Mouse (Mus musculus): ENCODE measurements at regions not wholly inside any gene's neighbourhood (a gene's known extent, or its start where the extent isn't known, plus 50 kb on each side); places are given as distances from the start of the nearest gene placed in this dataset.

- H3K27me3 ChIP-seq (replicated peaks; ENCODE audit: control insufficient read depth, insufficient read depth, low read length), result no peaks in the 10 kb centered on the region
- H3K4me1 ChIP-seq (ENCODE audit: control insufficient read depth, insufficient read depth, low read depth, low read length), result no peaks in the 10 kb centered on the region
- no peak overlapping the region for H3K4me3 ChIP-seq (ENCODE audit: low read length)
- no peak for ATAC-seq
- H3K27ac ChIP-seq (ENCODE audit: low read depth, low read length), result no peak overlapping the region
- H3K9ac ChIP-seq (ENCODE audit: low read depth, low read length), result no peak overlapping the region
- WGBS, result 72% methylated on average over 1 of the region's 1 CpGs
- no peaks in the 10 kb centered on the region for H3K36me3 ChIP-seq (ENCODE audit: control insufficient read depth, insufficient read depth, low read length)
- no peak overlapping the region for H3K4me2 ChIP-seq (ENCODE audit: low read length)
- no peaks in the 10 kb centered on the region for H3K9me3 ChIP-seq (ENCODE audit: control insufficient read depth, low read length)
Measured at GRCm38 (mm10) chr9:76734387-76734786, 167.5 kb upstream of the Fam83b start.

- no peak for ATAC-seq
- Histone ChIP-seq H3K9ac (ENCODE audit: low read depth, low read length) (no peak overlapping the region), H3K4me1 (ENCODE audit: control insufficient read depth, insufficient read depth, low read depth, low read length) (no peaks in the 10 kb centered on the region), H3K27ac (ENCODE audit: low read depth, low read length) (no peak overlapping the region), H3K36me3 (ENCODE audit: control insufficient read depth, insufficient read depth, low read length) (no peaks in the 10 kb centered on the region), H3K4me2 (ENCODE audit: low read length) (no peak overlapping the region), H3K9me3 (ENCODE audit: control insufficient read depth, low read length) (no peaks in the 10 kb centered on the region), H3K4me3 (ENCODE audit: low read length) (no peak overlapping the region), H3K27me3 (replicated peaks; ENCODE audit: control insufficient read depth, insufficient read depth, low read length) (no peaks in the 10 kb centered on the region)
Measured at GRCm38 (mm10) chr9:76733812-76734211, 166.9 kb upstream of the Fam83b start.

GRCm38 (mm10) chr9:76722881-76723280, 156.0 kb upstream of the Fam83b start:
- H3K36me3 ChIP-seq (ENCODE audit: control insufficient read depth, insufficient read depth, low read length), result no peaks in the 10 kb centered on the region
- H3K4me3 ChIP-seq (ENCODE audit: low read length), result no peak overlapping the region
- WGBS, result 77% methylated on average over 3 of the region's 3 CpGs
- no peaks in the 10 kb centered on the region for H3K4me1 ChIP-seq (ENCODE audit: control insufficient read depth, insufficient read depth, low read depth, low read length)
- H3K27me3 ChIP-seq (replicated peaks; ENCODE audit: control insufficient read depth, insufficient read depth, low read length), result no peaks in the 10 kb centered on the region
- H3K9ac ChIP-seq (ENCODE audit: low read depth, low read length), result no peak overlapping the region
- H3K27ac ChIP-seq (ENCODE audit: low read depth, low read length), result no peak overlapping the region
- no peak for ATAC-seq
- no peaks in the 10 kb centered on the region for H3K9me3 ChIP-seq (ENCODE audit: control insufficient read depth, low read length)
- H3K4me2 ChIP-seq (ENCODE audit: low read length), result no peak overlapping the region

GRCm38 (mm10) chr9:76715852-76716251, 148.9 kb upstream of the Fam83b start:
- Histone ChIP-seq H3K36me3 (ENCODE audit: control insufficient read depth, insufficient read depth, low read length) (no peaks in the 10 kb centered on the region), H3K4me3 (ENCODE audit: low read length) (no peak overlapping the region), H3K9me3 (ENCODE audit: control insufficient read depth, low read length) (no peaks in the 10 kb centered on the region), H3K9ac (ENCODE audit: low read depth, low read length) (no peak overlapping the region), H3K27me3 (replicated peaks; ENCODE audit: control insufficient read depth, insufficient read depth, low read length) (no peaks in the 10 kb centered on the region), H3K27ac (ENCODE audit: low read depth, low read length) (no peak overlapping the region), H3K4me1 (ENCODE audit: control insufficient read depth, insufficient read depth, low read depth, low read length) (no peaks in the 10 kb centered on the region), H3K4me2 (ENCODE audit: low read length) (no peak overlapping the region)
- no peak for ATAC-seq
- WGBS, result 71% methylated on average over 1 of the region's 1 CpGs

- no peak overlapping the region for H3K9ac ChIP-seq (ENCODE audit: low read depth, low read length)
- no peaks in the 10 kb centered on the region for H3K27me3 ChIP-seq (replicated peaks; ENCODE audit: control insufficient read depth, insufficient read depth, low read length)
- H3K4me1 ChIP-seq (ENCODE audit: control insufficient read depth, insufficient read depth, low read depth, low read length), result no peaks in the 10 kb centered on the region
- H3K27ac ChIP-seq (ENCODE audit: low read depth, low read length), result no peak overlapping the region
- 55% methylated on average over 1 of the region's 1 CpGs for WGBS
- H3K4me3 ChIP-seq (ENCODE audit: low read length), result no peak overlapping the region
- no peak overlapping the region for H3K4me2 ChIP-seq (ENCODE audit: low read length)
- no peaks in the 10 kb centered on the region for H3K36me3 ChIP-seq (ENCODE audit: control insufficient read depth, insufficient read depth, low read length)
- no peaks in the 10 kb centered on the region for H3K9me3 ChIP-seq (ENCODE audit: control insufficient read depth, low read length)
- no peak for ATAC-seq
Measured at GRCm38 (mm10) chr9:76706451-76706850, 139.5 kb upstream of the Fam83b start.

- WGBS, result 74% methylated on average over 5 of the region's 5 CpGs
- no peaks in the 10 kb centered on the region for H3K36me3 ChIP-seq (ENCODE audit: control insufficient read depth, insufficient read depth, low read length)
- no peak overlapping the region for H3K9ac ChIP-seq (ENCODE audit: low read depth, low read length)
- H3K27ac ChIP-seq (ENCODE audit: low read depth, low read length), result no peak overlapping the region
- no peaks in the 10 kb centered on the region for H3K4me1 ChIP-seq (ENCODE audit: control insufficient read depth, insufficient read depth, low read depth, low read length)
- no peak overlapping the region for H3K4me2 ChIP-seq (ENCODE audit: low read length)
- no peak overlapping the region for H3K4me3 ChIP-seq (ENCODE audit: low read length)
- no peaks in the 10 kb centered on the region for H3K27me3 ChIP-seq (replicated peaks; ENCODE audit: control insufficient read depth, insufficient read depth, low read length)
- ATAC-seq, result no peak
- H3K9me3 ChIP-seq (ENCODE audit: control insufficient read depth, low read length), result no peaks in the 10 kb centered on the region
Measured at GRCm38 (mm10) chr9:76705786-76706185, 138.9 kb upstream of the Fam83b start.

GRCm38 (mm10) chr9:76695547-76695946, 128.6 kb upstream of the Fam83b start:
- Histone ChIP-seq H3K4me1 (ENCODE audit: control insufficient read depth, insufficient read depth, low read depth, low read length) (no peaks in the 10 kb centered on the region), H3K27ac (ENCODE audit: low read depth, low read length) (no peak overlapping the region), H3K9ac (ENCODE audit: low read depth, low read length) (no peak overlapping the region), H3K9me3 (ENCODE audit: control insufficient read depth, low read length) (no peaks in the 10 kb centered on the region), H3K27me3 (replicated peaks; ENCODE audit: control insufficient read depth, insufficient read depth, low read length) (no peaks in the 10 kb centered on the region), H3K4me3 (ENCODE audit: low read length) (no peak overlapping the region), H3K4me2 (ENCODE audit: low read length) (no peak overlapping the region), H3K36me3 (ENCODE audit: control insufficient read depth, insufficient read depth, low read length) (no peaks in the 10 kb centered on the region)
- no peak for ATAC-seq
- 67% methylated on average over 4 of the region's 4 CpGs for whole genome bisulfite sequencing

GRCm38 (mm10) chr9:76692976-76693375, 126.1 kb upstream of the Fam83b start:
- Histone ChIP-seq H3K4me1 (ENCODE audit: control insufficient read depth, insufficient read depth, low read depth, low read length) (no peaks in the 10 kb centered on the region), H3K27ac (ENCODE audit: low read depth, low read length) (no peak overlapping the region), H3K4me2 (ENCODE audit: low read length) (no peak overlapping the region), H3K36me3 (ENCODE audit: control insufficient read depth, insufficient read depth, low read length) (no peaks in the 10 kb centered on the region), H3K27me3 (replicated peaks; ENCODE audit: control insufficient read depth, insufficient read depth, low read length) (no peaks in the 10 kb centered on the region), H3K9me3 (ENCODE audit: control insufficient read depth, low read length) (no peaks in the 10 kb centered on the region), H3K4me3 (ENCODE audit: low read length) (no peak overlapping the region), H3K9ac (ENCODE audit: low read depth, low read length) (no peak overlapping the region)
- WGBS, result 80% methylated on average over 4 of the region's 4 CpGs
- no peak for ATAC-seq

- Histone ChIP-seq H3K9ac (ENCODE audit: low read depth, low read length) (no peak overlapping the region), H3K27me3 (replicated peaks; ENCODE audit: control insufficient read depth, insufficient read depth, low read length) (no peaks in the 10 kb centered on the region), H3K4me3 (ENCODE audit: low read length) (no peak overlapping the region), H3K36me3 (ENCODE audit: control insufficient read depth, insufficient read depth, low read length) (no peaks in the 10 kb centered on the region), H3K4me2 (ENCODE audit: low read length) (no peak overlapping the region), H3K4me1 (ENCODE audit: control insufficient read depth, insufficient read depth, low read depth, low read length) (no peaks in the 10 kb centered on the region), H3K27ac (ENCODE audit: low read depth, low read length) (no peak overlapping the region), H3K9me3 (ENCODE audit: control insufficient read depth, low read length) (no peaks in the 10 kb centered on the region)
- peak; percentile 63; the same call in 1 of the 2 replicates for ATAC-seq
- 25% methylated on average over 3 of the region's 3 CpGs for WGBS
Measured at GRCm38 (mm10) chr9:76660848-76661247, 93.9 kb upstream of the Fam83b start.

GRCm38 (mm10) chr9:76659798-76660197, 92.9 kb upstream of the Fam83b start:
- WGBS, result 48% methylated on average over 3 of the region's 3 CpGs

More at GRCm38 (mm10) chr9:76659798-76660197, 92.9 kb upstream of the Fam83b start:
- H3K4me1 ChIP-seq (ENCODE audit: control insufficient read depth, insufficient read depth, low read depth, low read length), result no peaks in the 10 kb centered on the region
- H3K9ac ChIP-seq (ENCODE audit: low read depth, low read length), result no peak overlapping the region
- no peak overlapping the region for H3K27ac ChIP-seq (ENCODE audit: low read depth, low read length)
- no peaks in the 10 kb centered on the region for H3K36me3 ChIP-seq (ENCODE audit: control insufficient read depth, insufficient read depth, low read length)
- ATAC-seq, result no peak
- H3K4me2 ChIP-seq (ENCODE audit: low read length), result no peak overlapping the region
- no peaks in the 10 kb centered on the region for H3K27me3 ChIP-seq (replicated peaks; ENCODE audit: control insufficient read depth, insufficient read depth, low read length)
- no peak overlapping the region for H3K4me3 ChIP-seq (ENCODE audit: low read length)
- no peaks in the 10 kb centered on the region for H3K9me3 ChIP-seq (ENCODE audit: control insufficient read depth, low read length)

All from hindbrain, embryonic 16.5 days (tissue).